23 mouse cellular contexts compared by ENCODE assay signal in the genomic region with DNA sequence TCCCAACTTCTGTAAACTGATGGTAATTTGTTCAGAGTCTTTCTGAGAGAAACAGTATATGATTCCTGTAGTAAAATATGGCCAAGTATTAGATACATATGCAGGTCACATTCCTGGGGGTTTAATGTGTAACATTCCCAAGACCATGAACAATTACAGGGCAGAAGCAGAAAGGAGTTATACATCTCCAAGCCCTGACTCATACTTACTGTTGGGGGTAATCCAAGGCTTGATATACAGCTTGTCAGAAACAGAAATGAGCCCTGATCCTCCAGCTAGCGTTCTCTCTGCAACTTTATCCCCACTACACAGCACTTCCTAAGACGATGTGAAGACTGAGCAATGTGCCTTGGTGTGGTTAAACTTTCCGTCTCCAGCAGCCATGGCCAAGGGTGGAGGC. TPM values are rescaled to one million over a fixed set of nuclear protein-coding genes. Genes with fewer than 3 reads are reported as not detected.
DNase-seq lines count a peak whose midpoint lies in the region; ATAC-seq and TF ChIP-seq lines count a peak whose summit lies in the region.
"Had no signal": no experiment of that assay in that cellular context is flagged by ENCODE, and none has a peak within 500 bp of the region (broad histone marks: within the 10 kb centered on the region; RNA-seq: fewer than 3 reads in every experiment).

No protein-coding gene starts in this region.

- no peaks in the 10 kb centered on the region for H3K27me3 ChIP-seq in Patski
- H3K27me3 ChIP-seq: CH12.LX; embryonic facial prominence, embryonic 13.5 days; embryonic facial prominence, embryonic 15.5 days; forebrain, embryonic 13.5 days; forebrain, embryonic 15.5 days had no signal

- in situ Hi-C loops in Patski (cut with MboI; ENCODE audit: low pct_unique_long_range_greater_than_20kb), result loop anchor here (5.0 to 25.0 kb wide), 2 partner anchors 150 to 795 kb away; partner anchors contain the start of gene Etnk1

- CTCF ChIA-PET in Patski (lab: Charles Lee), result interaction anchor here (1.4 kb wide), 1 partner anchor 9 kb away, joined by 5 read pairs; no protein-coding TSS in a partner anchor

- DNase-seq in 3T3-L1 (ENCODE audit: low read depth, low spot score) (peak; percentile 94), Patski (ENCODE audit: low read depth, low spot score) (no peak)
- peak; percentile 16 for DNase-seq in Muller cell, postnatal 12 days (ENCODE audit: inconsistent ontology term)
- DNase-seq in urinary bladder, postnatal 36 days (ENCODE audit: low spot score in 2 of 2), result no peak
- no peak for DNase-seq in thymus, postnatal 36 days
- no peak for DNase-seq in thymus, postnatal 25 days
- DNase-seq: adrenal gland, adult 2 months; adrenal gland, postnatal 10 days; adrenal gland, postnatal 25 days; cerebellum, adult 11 months; cerebellum, adult 8-10 months; cerebellum, adult 9-11 months; cerebellum, postnatal 14 days; cerebellum, postnatal 36 days; embryo, embryonic 11 days; forebrain, postnatal 0 days had no signal

- peak; percentile 55 for ATAC-seq in Patski
- ATAC-seq: CD4-positive, CD25-positive, alpha-beta regulatory T cell, adult 4 months; forebrain, embryonic 13.5 days; forebrain, embryonic 15.5 days; forebrain, postnatal 0 days had no signal

- POLR2A ChIA-PET in Patski (lab: Charles Lee), result interaction anchor here (1.2 to 1.3 kb wide), 2 partner anchors 9 to 21 kb away, joined by 3 to 4 read pairs; no protein-coding TSS in a partner anchor

- TF ChIP-seq CTCF in Patski (IDR thresholded peaks at IDR 0.05), result no peak

RNA-seq across cellular contexts. Expression of gene Recql, which starts 19.3 kb away (rescaled TPM):
- 16.1 TPM for polyA plus RNA-seq in Patski (2021)

RNA-seq across cellular contexts. Expression of gene Golt1b, which starts 19.5 kb away (rescaled TPM):
- polyA plus RNA-seq in Patski (2021), result 44.6 TPM

RNA-seq across cellular contexts. Expression of gene Pyroxd1, which starts 22.1 kb away (rescaled TPM):
- polyA plus RNA-seq in Patski (2021), result 33.0 TPM

RNA-seq across cellular contexts. Expression of gene Slco1a5, which starts 44.8 kb away (rescaled TPM):
- polyA plus RNA-seq in Patski (2021), result 6.0 TPM
- polyA plus RNA-seq: adrenal gland, adult 2 months; CD4-positive, CD25-positive, alpha-beta regulatory T cell, adult 4 months; embryonic facial prominence, embryonic 13.5 days; G1E had no signal

RNA-seq across cellular contexts. Expression of gene Spx, which starts 45.7 kb away (rescaled TPM):
- polyA plus RNA-seq in Patski (2021), result 0.06 TPM
- polyA plus RNA-seq: G1E had no signal

Comparison
In these comparisons a context has a peak if more than half of its experiments do, and no peak if none do; other contexts are left out.
1. DNase-seq: peak in 3T3-L1 (single experiment) and Muller cell, postnatal 12 days (single experiment); none in Patski (single experiment), urinary bladder, postnatal 36 days (0 of 2), thymus, postnatal 36 days (0 of 2) and thymus, postnatal 25 days (single experiment).